Mouse (Mus musculus): ENCODE results near the gene Klri2. TPM values are rescaled to one million over a fixed set of nuclear protein-coding genes. Genes with fewer than 3 reads are reported as not detected.
"Not testable (repeated sequence)": the region's sequence is repeated elsewhere in the genome, so short reads cannot be mapped to it uniquely, and the experiment has no call there.

The Klri2 gene
- polyA plus RNA-seq, 1 experiment = 0.20 TPM

GRCm38 (mm10) chr6:129713566-129713965 is 26.7 kb downstream of the Klri2 start:
- 21% methylated on average over 1 of the region's 1 CpGs for WGBS
- Histone ChIP-seq H3K4me1 (ENCODE audit: control insufficient read depth, insufficient read depth, low read length) (no peaks in the 10 kb centered on the region), H3K4me3 (replicated peaks; ENCODE audit: extremely low read depth, low read depth, low read length) (no peak overlapping the region)
- no peak for DNase-seq
- TF ChIP-seq POLR2A (IDR thresholded peaks at IDR 0.05; ENCODE audit: borderline replicate concordance, extremely low read depth, low read depth, low read length) (no peak), CTCF (IDR thresholded peaks at IDR 0.05; ENCODE audit: insufficient read depth, low read length) (no peak)

GRCm38 (mm10) chr6:129691436-129691835 is 48.8 kb downstream of the Klri2 start:
- H3K4me1 ChIP-seq (ENCODE audit: control insufficient read depth, insufficient read depth, low read length); DNase-seq; H3K4me3 ChIP-seq (replicated peaks; ENCODE audit: extremely low read depth, low read depth, low read length): not testable (repeated sequence)
- 70% methylated on average over 10 of the region's 10 CpGs for WGBS

DNA sequence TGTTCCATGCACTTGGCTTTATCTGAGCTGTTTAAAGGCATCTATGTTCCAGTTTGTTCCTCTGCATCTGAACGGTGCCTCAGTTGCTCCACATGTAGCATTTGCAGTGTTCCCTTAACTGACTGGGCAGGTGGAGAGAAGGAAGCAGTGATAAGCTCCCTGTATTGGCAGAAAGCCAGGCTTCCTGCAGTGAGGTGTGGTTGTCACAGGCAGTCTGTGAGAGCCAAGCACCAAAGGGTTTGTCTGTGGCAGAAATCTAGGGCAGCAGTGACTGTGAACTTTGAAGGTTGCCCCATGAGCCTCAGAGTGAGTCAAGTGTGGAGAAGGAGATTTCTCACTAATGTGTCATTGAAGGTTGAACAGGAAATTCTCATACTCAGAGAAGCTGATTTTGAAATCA is 59.9 kb downstream of the Klri2 start:
- WGBS = 69% methylated on average over 1 of the region's 1 CpGs
- no peaks in the 10 kb centered on the region for H3K4me1 ChIP-seq (ENCODE audit: control insufficient read depth, insufficient read depth, low read length)
- no peak overlapping the region for H3K4me3 ChIP-seq (replicated peaks; ENCODE audit: extremely low read depth, low read depth, low read length)
- DNase-seq = no peak
- TF ChIP-seq POLR2A (IDR thresholded peaks at IDR 0.05; ENCODE audit: borderline replicate concordance, extremely low read depth, low read depth, low read length) = no peak
- no peak for TF ChIP-seq CTCF (IDR thresholded peaks at IDR 0.05; ENCODE audit: insufficient read depth, low read length)

Other genes starting within 250 kb of the Klri2 start
- 2.5 and 3.3 TPM in 2 replicates for gene Olr1, start 233.3 kb downstream of the Klri2 start, polyA plus RNA-seq (2012; rRNA removed)
- 0.17 and 0.26 TPM in 2 replicates for gene Tmem52b, start 227.9 kb downstream of the Klri2 start, polyA plus RNA-seq (2012; rRNA removed)
- gene Gabarapl1, start 207.3 kb downstream of the Klri2 start, polyA plus RNA-seq (2012; rRNA removed) = 101 and 107 TPM in 2 replicates
- gene Klre1, start 162.6 kb downstream of the Klri2 start, polyA plus RNA-seq (2012; rRNA removed) = 0.63 and 0.67 TPM in 2 replicates
- gene Klrd1, start 148.7 kb downstream of the Klri2 start, polyA plus RNA-seq (2012; rRNA removed) = 1.2 and 1.4 TPM in 2 replicates
- gene Klrk1, start 116.6 kb downstream of the Klri2 start, polyA plus RNA-seq (2012; rRNA removed) = 0.49 and 0.68 TPM in 2 replicates
- 0.66 TPM in 1 of 2 replicates, not detected in the other for gene Klrc3, start 97.1 kb downstream of the Klri2 start, polyA plus RNA-seq (2012; rRNA removed)
- 0.52 and 0.76 TPM in 2 replicates for gene Klrc2, start 79.8 kb downstream of the Klri2 start, polyA plus RNA-seq (2012; rRNA removed)
- 0.68 and 0.75 TPM in 2 replicates for gene Klrc1, start 61.5 kb downstream of the Klri2 start, polyA plus RNA-seq (2012; rRNA removed)
- gene Klri1, start 23.4 kb downstream of the Klri2 start, polyA plus RNA-seq (2012; rRNA removed) = not detected in 2 replicates
- gene Gm156, start 43.8 kb upstream of the Klri2 start, polyA plus RNA-seq (2012; rRNA removed) = not detected in 2 replicates
- gene Gm17631, start 122.2 kb upstream of the Klri2 start, polyA plus RNA-seq (2012; rRNA removed) = not detected in 2 replicates
- gene Klra17, start 136.2 kb upstream of the Klri2 start, polyA plus RNA-seq (2012; rRNA removed) = 0.22 TPM in 1 of 2 replicates, not detected in the other
- not detected in 2 replicates for gene Klra5, start 177.2 kb upstream of the Klri2 start, polyA plus RNA-seq (2012; rRNA removed)

Measured in lung, adult 2 months (tissue).